Mouse (Mus musculus): ENCODE measurements around the gene Ssu2. TPM values are rescaled to one million over a fixed set of nuclear protein-coding genes. Genes with fewer than 3 reads are reported as not detected.

Gene Ssu2
- polyA plus RNA-seq, 1 experiment from 2014 or later, result 3.4 TPM

DNA sequence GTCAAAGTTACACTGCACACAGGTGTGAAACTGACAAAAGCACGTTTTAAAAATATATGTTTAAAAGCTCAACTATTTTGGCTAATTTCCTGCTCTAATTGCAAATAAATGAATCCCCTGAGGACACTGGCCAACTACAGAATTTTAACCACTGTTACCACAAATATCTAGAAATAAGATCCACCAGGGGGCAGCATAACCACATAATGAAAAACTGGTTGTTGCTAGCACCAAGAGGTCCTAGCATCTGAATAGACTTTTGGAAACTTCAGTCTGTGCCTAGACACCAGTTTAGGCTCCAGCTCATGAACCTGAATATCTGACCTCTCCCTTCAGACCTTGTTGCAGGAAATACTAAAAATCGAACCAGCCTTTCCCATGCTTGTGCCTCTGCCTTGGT, 23.2 kb downstream of the Ssu2 start:
- no peak for ATAC-seq (replicated peaks; ENCODE audit: low FRiP score, low TSS enrichment, low read depth)
- Histone ChIP-seq H3K4me2 (ENCODE audit: low read length) (no peak overlapping the region), H3K27ac (ENCODE audit: low read depth) (no peak overlapping the region), H3K4me3 (ENCODE audit: low read depth, low read length) (no peak overlapping the region), H3K36me3 (ENCODE audit: control insufficient read depth, insufficient read depth, low read length) (no peaks in the 10 kb centered on the region), H3K4me1 (replicated peaks; ENCODE audit: control insufficient read depth, insufficient read depth, low read length) (no peaks in the 10 kb centered on the region), H3K9me3 (ENCODE audit: control insufficient read depth, low read length) (no peaks in the 10 kb centered on the region), H3K9ac (ENCODE audit: low read length) (no peak overlapping the region), H3K27me3 (replicated peaks; ENCODE audit: control insufficient read depth, insufficient read depth, low read length) (no peaks in the 10 kb centered on the region)
- 50% methylated on average over 2 of the region's 2 CpGs for WGBS
- no peak for DNase-seq (ENCODE audit: low spot score)

DNA sequence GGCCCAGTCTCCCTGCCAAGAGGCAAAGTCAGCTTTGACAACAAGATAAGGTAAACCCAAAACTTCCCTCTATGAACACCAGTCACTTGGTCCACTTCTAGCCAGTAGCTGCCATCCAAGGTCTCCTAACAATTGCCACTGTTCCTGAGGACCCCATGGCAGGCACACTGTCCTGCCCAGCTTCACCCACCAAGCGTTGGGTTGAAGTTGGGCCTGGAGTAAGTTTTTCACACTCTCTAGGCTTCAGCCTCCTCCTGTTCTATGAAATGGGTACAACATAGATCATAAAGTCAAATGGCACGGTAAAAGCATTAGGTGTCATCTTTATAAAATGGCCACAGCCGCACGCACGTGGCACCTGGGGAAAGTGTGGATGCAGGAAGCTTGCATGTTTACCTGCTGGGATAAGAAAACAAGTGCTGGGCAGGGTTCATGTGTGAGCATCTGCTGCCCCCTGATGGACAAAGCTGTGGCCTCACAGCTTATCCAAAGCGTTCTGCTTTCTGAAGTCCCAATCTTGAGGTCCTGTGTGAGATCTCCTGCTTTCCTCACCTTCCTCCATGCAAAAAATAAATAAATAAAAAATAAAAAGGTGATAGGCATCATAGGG, 25.4 kb downstream of the Ssu2 start:
- no peak overlapping the region for H3K4me3 ChIP-seq (ENCODE audit: low read depth, low read length)
- H3K4me1 ChIP-seq (replicated peaks; ENCODE audit: control insufficient read depth, insufficient read depth, low read length), result no peaks in the 10 kb centered on the region
- H3K27me3 ChIP-seq (replicated peaks; ENCODE audit: control insufficient read depth, insufficient read depth, low read length), result no peaks in the 10 kb centered on the region
- H3K36me3 ChIP-seq (ENCODE audit: control insufficient read depth, insufficient read depth, low read length), result no peaks in the 10 kb centered on the region
- 30% methylated on average over 6 of the region's 6 CpGs for WGBS
- H3K9ac ChIP-seq (ENCODE audit: low read length), result no peak overlapping the region
- no peaks in the 10 kb centered on the region for H3K9me3 ChIP-seq (ENCODE audit: control insufficient read depth, low read length)
- H3K4me2 ChIP-seq (ENCODE audit: low read length), result no peak overlapping the region
- no peak overlapping the region for H3K27ac ChIP-seq (ENCODE audit: low read depth)
- ATAC-seq (replicated peaks; ENCODE audit: low FRiP score, low TSS enrichment, low read depth), result peak; percentile 65
- DNase-seq (ENCODE audit: low spot score), result peak; percentile 86

DNA sequence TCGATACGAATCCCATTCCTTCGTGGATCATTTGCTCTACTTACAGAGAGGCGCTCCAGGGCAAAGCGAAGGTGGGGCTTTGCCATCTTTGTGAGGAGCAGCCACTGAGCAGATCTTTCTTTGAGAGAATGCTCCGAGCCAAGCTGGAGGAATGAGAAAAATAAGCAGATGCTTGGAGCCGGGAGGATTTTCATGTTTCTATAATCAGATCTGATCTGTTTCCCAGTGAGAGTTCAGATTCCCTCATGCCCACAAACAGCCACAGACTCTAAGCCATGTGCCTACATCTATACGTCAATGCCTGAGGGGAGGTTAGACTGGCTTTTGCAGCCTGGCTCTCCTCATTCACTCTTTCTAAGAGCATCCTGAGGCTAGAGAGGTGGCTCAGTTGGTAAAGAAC, 27.1 kb downstream of the Ssu2 start:
- H3K4me3 ChIP-seq (ENCODE audit: low read depth, low read length), result no peak overlapping the region
- ATAC-seq (replicated peaks; ENCODE audit: low FRiP score, low TSS enrichment, low read depth) (no peak), DNase-seq (ENCODE audit: low spot score) (no peak)
- 83% methylated on average over 8 of the region's 8 CpGs for WGBS
- no peak overlapping the region for H3K4me2 ChIP-seq (ENCODE audit: low read length)
- H3K27ac ChIP-seq (ENCODE audit: low read depth), result no peak overlapping the region
- H3K36me3 ChIP-seq (ENCODE audit: control insufficient read depth, insufficient read depth, low read length), result no peaks in the 10 kb centered on the region
- no peaks in the 10 kb centered on the region for H3K9me3 ChIP-seq (ENCODE audit: control insufficient read depth, low read length)
- H3K9ac ChIP-seq (ENCODE audit: low read length), result no peak overlapping the region
- no peaks in the 10 kb centered on the region for H3K27me3 ChIP-seq (replicated peaks; ENCODE audit: control insufficient read depth, insufficient read depth, low read length)
- no peaks in the 10 kb centered on the region for H3K4me1 ChIP-seq (replicated peaks; ENCODE audit: control insufficient read depth, insufficient read depth, low read length)

DNA sequence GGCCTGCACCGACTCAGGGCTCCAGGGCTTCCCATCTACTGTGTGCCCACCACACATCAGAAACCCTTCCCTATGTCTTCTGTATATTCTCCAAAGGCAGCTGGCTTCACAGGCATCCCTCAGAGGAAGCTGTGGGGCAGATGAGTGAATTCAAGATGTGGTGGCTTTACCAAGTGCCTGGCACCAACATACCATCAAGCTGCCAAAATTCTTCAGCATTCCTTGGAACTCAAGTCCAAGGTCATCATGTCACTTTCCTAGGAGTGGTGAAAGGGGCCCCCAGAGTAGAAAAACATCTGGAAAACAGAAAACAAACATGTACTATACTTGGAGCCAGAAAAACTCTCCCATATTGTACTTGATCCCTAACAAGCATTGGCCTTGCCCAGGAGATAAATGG, 28.5 kb downstream of the Ssu2 start:
- no peaks in the 10 kb centered on the region for H3K27me3 ChIP-seq (replicated peaks; ENCODE audit: control insufficient read depth, insufficient read depth, low read length)
- H3K9me3 ChIP-seq (ENCODE audit: control insufficient read depth, low read length), result no peaks in the 10 kb centered on the region
- H3K27ac ChIP-seq (ENCODE audit: low read depth), result no peak overlapping the region
- ATAC-seq (replicated peaks; ENCODE audit: low FRiP score, low TSS enrichment, low read depth), result no peak
- H3K36me3 ChIP-seq (ENCODE audit: control insufficient read depth, insufficient read depth, low read length), result no peaks in the 10 kb centered on the region
- DNase-seq (ENCODE audit: low spot score), result no peak
- H3K4me1 ChIP-seq (replicated peaks; ENCODE audit: control insufficient read depth, insufficient read depth, low read length), result no peaks in the 10 kb centered on the region
- 90% methylated on average over 1 of the region's 1 CpGs for WGBS
- no peak overlapping the region for H3K9ac ChIP-seq (ENCODE audit: low read length)
- no peak overlapping the region for H3K4me3 ChIP-seq (ENCODE audit: low read depth, low read length)
- H3K4me2 ChIP-seq (ENCODE audit: low read length), result no peak overlapping the region

DNA sequence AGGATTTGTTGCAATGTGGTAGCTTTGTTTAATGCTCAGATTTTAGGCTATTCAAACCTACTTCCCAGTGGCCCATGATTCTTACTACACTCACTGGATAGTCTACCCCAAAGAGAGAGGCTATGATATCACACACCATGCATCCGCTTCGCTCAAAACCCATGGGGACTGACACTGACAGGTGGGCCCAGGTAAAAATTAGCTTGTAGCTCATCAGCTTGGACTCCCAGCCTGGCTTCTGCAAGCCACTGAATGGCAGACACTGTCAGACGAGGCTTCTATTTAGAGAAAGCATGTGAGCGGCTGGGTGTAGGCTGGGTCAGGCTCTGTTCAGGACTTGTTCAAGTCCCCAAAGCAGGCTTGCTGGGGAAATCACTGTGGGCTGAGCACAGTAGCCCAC, 37.4 kb downstream of the Ssu2 start:
- H3K27me3 ChIP-seq (replicated peaks; ENCODE audit: control insufficient read depth, insufficient read depth, low read length), result no peaks in the 10 kb centered on the region
- no peak for DNase-seq (ENCODE audit: low spot score)
- no peak overlapping the region for H3K4me2 ChIP-seq (ENCODE audit: low read length)
- H3K9ac ChIP-seq (ENCODE audit: low read length), result no peak overlapping the region
- ATAC-seq (replicated peaks; ENCODE audit: low FRiP score, low TSS enrichment, low read depth), result no peak
- H3K4me1 ChIP-seq (replicated peaks; ENCODE audit: control insufficient read depth, insufficient read depth, low read length), result no peaks in the 10 kb centered on the region
- H3K36me3 ChIP-seq (ENCODE audit: control insufficient read depth, insufficient read depth, low read length), result no peaks in the 10 kb centered on the region
- H3K9me3 ChIP-seq (ENCODE audit: control insufficient read depth, low read length), result no peaks in the 10 kb centered on the region
- no peak overlapping the region for H3K4me3 ChIP-seq (ENCODE audit: low read depth, low read length)
- WGBS, result 89% methylated on average over 4 of the region's 4 CpGs
- H3K27ac ChIP-seq (ENCODE audit: low read depth), result no peak overlapping the region

DNA sequence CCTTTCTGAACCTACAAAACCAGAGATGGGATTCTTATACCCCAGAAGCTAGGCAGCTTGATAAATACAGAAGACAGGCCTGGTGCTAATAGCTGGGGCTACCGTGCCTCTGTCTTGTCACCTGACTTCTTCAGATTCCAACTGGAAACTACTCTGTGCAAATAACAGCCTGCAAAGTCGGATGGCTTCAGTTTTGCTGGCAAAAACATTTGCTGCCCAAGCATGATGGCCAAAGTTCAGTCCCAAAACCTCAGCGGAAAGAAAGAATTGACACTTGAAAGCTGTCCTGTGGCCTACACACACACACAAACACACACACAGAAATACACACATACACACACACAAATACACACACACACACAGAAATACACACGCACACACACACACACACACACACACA, 48.8 kb downstream of the Ssu2 start:
- H3K36me3 ChIP-seq (ENCODE audit: control insufficient read depth, insufficient read depth, low read length), result no peaks in the 10 kb centered on the region
- H3K4me3 ChIP-seq (ENCODE audit: low read depth, low read length), result no peak overlapping the region
- no peaks in the 10 kb centered on the region for H3K9me3 ChIP-seq (ENCODE audit: control insufficient read depth, low read length)
- no peak overlapping the region for H3K27ac ChIP-seq (ENCODE audit: low read depth)
- H3K9ac ChIP-seq (ENCODE audit: low read length), result no peak overlapping the region
- 80% methylated on average over 4 of the region's 4 CpGs for WGBS
- no peaks in the 10 kb centered on the region for H3K27me3 ChIP-seq (replicated peaks; ENCODE audit: control insufficient read depth, insufficient read depth, low read length)
- ATAC-seq (replicated peaks; ENCODE audit: low FRiP score, low TSS enrichment, low read depth), result no peak
- DNase-seq (ENCODE audit: low spot score), result no peak
- H3K4me1 ChIP-seq (replicated peaks; ENCODE audit: control insufficient read depth, insufficient read depth, low read length), result no peaks in the 10 kb centered on the region
- no peak overlapping the region for H3K4me2 ChIP-seq (ENCODE audit: low read length)

DNA sequence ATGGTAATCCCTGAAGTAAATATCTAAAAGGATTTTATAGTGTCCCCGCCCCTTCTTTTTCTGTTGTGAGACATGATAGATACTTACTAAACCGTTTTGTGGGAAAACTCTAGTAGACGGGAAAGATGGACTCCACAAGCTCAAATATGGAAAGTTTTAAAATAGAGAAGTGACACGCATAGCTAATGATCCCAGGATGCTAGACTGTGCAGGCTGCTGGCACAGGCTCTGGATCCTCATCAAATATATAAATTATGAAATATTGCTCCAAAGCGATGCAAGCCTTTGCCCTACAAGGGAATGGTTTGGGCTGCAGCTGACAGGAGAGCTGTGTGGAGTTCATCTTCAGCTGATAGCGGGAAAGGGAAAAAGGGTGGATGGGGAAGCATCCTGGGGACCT, 50.2 kb downstream of the Ssu2 start:
- H3K4me3 ChIP-seq (ENCODE audit: low read depth, low read length), result no peak overlapping the region
- no peaks in the 10 kb centered on the region for H3K27me3 ChIP-seq (replicated peaks; ENCODE audit: control insufficient read depth, insufficient read depth, low read length)
- no peak overlapping the region for H3K4me2 ChIP-seq (ENCODE audit: low read length)
- no peaks in the 10 kb centered on the region for H3K4me1 ChIP-seq (replicated peaks; ENCODE audit: control insufficient read depth, insufficient read depth, low read length)
- no peaks in the 10 kb centered on the region for H3K9me3 ChIP-seq (ENCODE audit: control insufficient read depth, low read length)
- WGBS, result 73% methylated on average over 6 of the region's 6 CpGs
- no peaks in the 10 kb centered on the region for H3K36me3 ChIP-seq (ENCODE audit: control insufficient read depth, insufficient read depth, low read length)
- DNase-seq (ENCODE audit: low spot score) (no peak), ATAC-seq (replicated peaks; ENCODE audit: low FRiP score, low TSS enrichment, low read depth) (no peak)
- H3K27ac ChIP-seq (ENCODE audit: low read depth), result no peak overlapping the region
- no peak overlapping the region for H3K9ac ChIP-seq (ENCODE audit: low read length)

DNA sequence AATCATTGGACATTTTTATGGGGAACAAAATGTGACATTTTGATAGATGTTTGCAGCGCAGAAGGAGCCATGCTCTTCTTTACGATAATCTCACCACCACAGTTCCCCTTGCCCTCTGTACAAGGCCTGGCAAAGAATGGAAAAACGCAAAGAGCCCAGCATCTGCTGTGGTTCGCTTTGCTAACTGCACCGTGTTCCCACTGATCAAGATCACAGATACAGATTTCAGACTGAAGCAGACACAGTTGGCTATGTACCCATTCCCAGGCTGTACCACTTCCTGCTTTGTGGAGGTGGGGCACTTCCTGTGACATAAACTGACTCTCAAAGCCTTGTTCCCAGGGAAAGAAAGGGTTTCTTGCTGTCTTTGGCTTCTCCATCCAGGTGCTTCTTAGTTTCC, 53.9 kb downstream of the Ssu2 start:
- Histone ChIP-seq H3K36me3 (ENCODE audit: control insufficient read depth, insufficient read depth, low read length) (no peaks in the 10 kb centered on the region), H3K9ac (ENCODE audit: low read length) (no peak overlapping the region), H3K27me3 (replicated peaks; ENCODE audit: control insufficient read depth, insufficient read depth, low read length) (no peaks in the 10 kb centered on the region), H3K4me2 (ENCODE audit: low read length) (no peak overlapping the region), H3K9me3 (ENCODE audit: control insufficient read depth, low read length) (no peaks in the 10 kb centered on the region), H3K27ac (ENCODE audit: low read depth) (no peak overlapping the region), H3K4me3 (ENCODE audit: low read depth, low read length) (no peak overlapping the region), H3K4me1 (replicated peaks; ENCODE audit: control insufficient read depth, insufficient read depth, low read length) (no peaks in the 10 kb centered on the region)
- no peak for ATAC-seq (replicated peaks; ENCODE audit: low FRiP score, low TSS enrichment, low read depth)
- WGBS, result 81% methylated on average over 5 of the region's 5 CpGs
- DNase-seq (ENCODE audit: low spot score), result no peak

DNA sequence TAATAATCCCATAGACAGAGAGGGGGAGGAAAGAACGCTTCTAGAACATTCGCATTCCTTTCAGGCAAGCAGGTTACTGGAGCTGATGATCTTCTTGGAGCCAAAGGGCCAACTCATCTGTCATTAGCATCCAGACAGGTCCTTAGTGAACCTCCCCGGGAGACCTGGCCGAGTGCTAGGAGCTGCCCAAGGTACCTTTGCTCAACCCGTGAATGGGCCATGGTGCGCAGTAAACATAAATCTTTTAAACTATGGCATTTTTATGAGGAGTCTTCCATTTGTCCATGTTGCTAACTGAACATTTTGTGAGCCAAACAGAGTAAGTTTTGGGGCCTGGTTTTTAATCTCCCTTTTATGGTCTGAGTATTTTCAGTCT, 56.6 kb downstream of the Ssu2 start:
- no peak overlapping the region for H3K4me3 ChIP-seq (ENCODE audit: low read depth, low read length)
- H3K9me3 ChIP-seq (ENCODE audit: control insufficient read depth, low read length), result no peaks in the 10 kb centered on the region
- no peak overlapping the region for H3K27ac ChIP-seq (ENCODE audit: low read depth)
- ATAC-seq (replicated peaks; ENCODE audit: low FRiP score, low TSS enrichment, low read depth) (no peak), DNase-seq (ENCODE audit: low spot score) (no peak)
- H3K4me1 ChIP-seq (replicated peaks; ENCODE audit: control insufficient read depth, insufficient read depth, low read length), result no peaks in the 10 kb centered on the region
- H3K27me3 ChIP-seq (replicated peaks; ENCODE audit: control insufficient read depth, insufficient read depth, low read length), result no peaks in the 10 kb centered on the region
- WGBS, result 43% methylated on average over 6 of the region's 6 CpGs
- no peak overlapping the region for H3K4me2 ChIP-seq (ENCODE audit: low read length)
- no peaks in the 10 kb centered on the region for H3K36me3 ChIP-seq (ENCODE audit: control insufficient read depth, insufficient read depth, low read length)
- no peak overlapping the region for H3K9ac ChIP-seq (ENCODE audit: low read length)

All from intestine, embryonic 14.5 days (tissue).